Mouse (Mus musculus): ENCODE data around the gene 4932414N04Rik.
"Not testable (repeated sequence)": the region's sequence is repeated elsewhere in the genome, so short reads cannot be mapped to it uniquely, and the experiment has no call there.

The 4932414N04Rik gene

DNA sequence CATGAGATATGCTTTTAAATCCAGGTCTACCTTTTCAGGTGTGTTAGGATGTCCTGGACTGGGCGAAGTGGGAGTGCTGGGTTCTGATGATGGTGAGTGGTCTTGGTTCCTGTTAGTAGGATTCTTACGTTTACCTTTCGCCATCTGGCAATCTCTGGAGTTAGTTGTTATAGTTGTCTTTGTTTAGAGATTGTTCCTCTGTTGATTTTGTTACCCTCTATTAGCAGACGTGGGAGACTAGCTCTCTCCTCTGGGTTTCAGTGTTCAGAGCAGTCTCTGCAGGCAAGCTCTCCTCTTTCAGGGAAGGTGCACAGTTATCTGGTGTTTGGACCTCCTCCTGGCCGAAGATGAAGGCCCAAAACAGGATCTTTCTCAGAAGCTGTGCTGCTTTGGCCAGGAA lies at the start of gene 4932414N04Rik:
TSS of gene 4932414N04Rik (plus strand) at position 301 of the 400 bp plus-strand sequence.
- DNase-seq: not testable (repeated sequence)

GRCm38 (mm10) chr2:68732216-68732615 lies 75.9 kb downstream of the 4932414N04Rik start:
- DNase-seq: no peak

DNA sequence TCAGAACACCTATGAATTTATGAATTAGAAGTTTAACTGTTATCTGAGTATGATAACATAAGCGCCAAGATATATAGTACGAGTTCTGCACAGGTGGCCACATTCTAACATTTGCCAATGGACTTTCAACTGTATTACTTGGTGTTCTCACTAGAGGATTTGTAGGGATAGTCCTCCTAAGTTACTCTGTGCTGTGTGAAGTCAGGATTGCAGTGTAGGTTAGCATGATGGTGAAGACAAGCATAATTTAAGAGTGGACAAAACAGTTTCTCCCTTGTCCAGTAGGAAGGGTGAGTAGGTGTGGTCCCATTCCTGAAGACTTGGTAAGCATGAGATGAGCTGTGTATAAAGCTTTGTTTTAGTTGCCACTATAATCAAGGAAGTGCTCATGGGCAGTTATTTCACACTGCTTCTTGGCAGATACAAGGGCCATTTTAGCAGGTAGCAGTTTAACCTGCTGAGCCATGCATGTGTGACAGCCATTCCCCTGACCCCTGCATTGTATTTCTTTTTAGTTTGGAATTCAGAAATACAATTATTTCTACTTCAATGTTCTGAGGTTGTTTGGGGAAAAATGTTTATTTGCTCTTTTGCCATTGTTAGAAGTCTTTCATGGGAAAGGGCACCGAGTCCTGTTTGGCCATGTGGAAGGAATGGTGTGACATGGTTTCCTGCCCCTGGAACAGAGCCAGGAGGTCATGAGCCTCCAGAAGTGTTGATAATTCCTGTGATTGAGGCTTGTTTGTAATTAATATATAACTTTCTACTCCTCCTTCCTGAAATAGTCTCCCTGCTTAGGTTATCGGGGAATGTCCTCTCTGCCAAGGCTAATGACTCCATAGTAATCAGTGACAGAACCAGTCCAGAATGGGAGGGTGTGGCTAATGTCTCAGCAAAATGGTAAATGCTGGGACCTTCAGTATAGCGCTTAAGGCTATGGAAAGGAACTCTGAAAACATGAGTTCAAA lies 83.8 kb downstream of the 4932414N04Rik start:
- no peak for DNase-seq

DNA sequence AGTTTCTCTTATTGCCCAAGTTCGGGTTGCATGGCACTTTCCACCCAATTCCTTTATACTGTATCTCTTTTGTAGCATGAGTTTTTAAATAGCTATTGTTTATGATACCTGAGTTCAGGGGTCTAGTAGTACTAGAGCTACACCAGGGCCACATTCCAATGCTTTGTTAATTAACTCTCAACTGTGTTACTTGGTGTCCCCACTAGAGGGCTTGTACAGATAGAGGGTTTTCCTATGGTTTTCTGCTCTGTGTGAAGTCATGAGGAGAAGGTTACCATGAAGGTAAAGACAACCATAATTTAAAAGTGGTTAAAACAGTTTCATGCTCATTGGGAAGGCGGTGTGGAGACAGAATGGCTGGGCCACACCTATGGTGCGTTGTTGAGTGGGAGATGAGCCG lies 88.3 kb downstream of the 4932414N04Rik start:
- DNase-seq: peak; percentile 10

DNA sequence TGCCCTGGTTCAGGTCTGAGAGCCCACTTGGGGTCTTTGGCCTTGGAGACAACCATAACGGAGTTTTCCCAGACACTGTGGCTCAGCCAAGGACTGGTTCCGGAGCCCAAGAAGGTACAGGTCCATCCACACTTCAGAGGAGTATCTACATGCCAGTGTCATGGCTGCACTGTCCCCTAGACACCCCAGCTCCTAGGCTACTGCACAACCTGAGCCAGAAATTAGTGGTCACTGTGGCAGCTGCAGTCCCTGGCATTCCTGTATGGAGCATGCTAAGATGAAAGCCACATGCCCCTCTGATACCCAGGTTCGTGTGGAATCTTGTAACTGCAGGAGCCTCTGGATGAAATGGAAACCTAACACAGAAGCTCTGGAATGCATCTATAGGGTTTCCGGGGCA lies 99.9 kb downstream of the 4932414N04Rik start:
- DNase-seq: no peak

- DNase-seq: no peak
Observed at GRCm38 (mm10) chr2:68756793-68757192, 100.5 kb downstream of the 4932414N04Rik start.

- DNase-seq: no peak
Observed at GRCm38 (mm10) chr2:68765371-68765770, 109.1 kb downstream of the 4932414N04Rik start.

GRCm38 (mm10) chr2:68767186-68767890 lies 111.1 kb downstream of the 4932414N04Rik start:
- DNase-seq: no peak

DNA sequence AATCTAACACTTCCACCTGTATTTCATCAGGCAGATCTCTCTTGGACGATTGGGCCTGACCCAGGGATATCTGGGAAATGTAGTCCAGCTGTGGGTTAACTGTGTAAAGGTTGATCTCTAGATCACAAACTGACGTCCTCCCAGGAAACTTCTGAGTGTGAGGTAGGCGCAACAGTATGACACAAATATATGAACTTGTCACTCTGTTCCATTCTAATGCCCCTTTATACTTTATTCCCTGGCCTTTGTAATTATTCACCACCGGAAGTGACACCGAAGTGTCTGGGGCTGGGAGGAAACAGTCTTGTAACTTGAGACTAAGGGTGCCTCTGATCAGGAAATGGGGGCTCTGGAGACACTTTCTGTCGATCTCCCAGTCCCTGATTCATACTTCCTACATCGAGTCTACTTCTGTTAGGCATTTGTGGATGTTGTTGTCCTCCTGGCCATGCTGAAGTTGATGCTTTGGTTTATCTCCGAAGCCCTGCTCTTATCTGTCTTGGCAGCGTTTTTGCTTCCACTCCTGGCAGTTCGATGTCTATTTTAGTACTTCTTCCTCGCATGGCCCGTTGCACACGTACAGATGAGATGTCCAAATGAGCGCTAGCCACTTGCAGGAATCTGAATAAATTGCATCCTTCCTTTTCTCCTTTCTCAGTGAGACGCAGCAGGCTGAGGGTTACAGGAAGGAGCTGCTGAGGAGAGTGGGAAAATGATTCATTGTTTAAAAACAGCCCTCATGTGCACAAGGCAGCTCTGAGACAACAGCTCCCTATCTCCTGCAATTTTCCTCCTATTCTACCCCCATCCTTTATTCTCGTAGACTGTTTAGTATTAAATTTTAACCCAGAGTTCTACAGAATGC lies 126.2 kb downstream of the 4932414N04Rik start:
- DNase-seq: peak; percentile 36

GRCm38 (mm10) chr2:68783664-68784063 lies 127.4 kb downstream of the 4932414N04Rik start:
- DNase-seq: not testable (repeated sequence)

- peak; percentile 81 for DNase-seq
Observed at GRCm38 (mm10) chr2:68784710-68785427, 128.6 kb downstream of the 4932414N04Rik start.

GRCm38 (mm10) chr2:68787161-68787675 lies 130.9 kb downstream of the 4932414N04Rik start:
- DNase-seq: no peak

GRCm38 (mm10) chr2:68792296-68792695 lies 136.0 kb downstream of the 4932414N04Rik start:
- DNase-seq: peak; percentile 9

DNA sequence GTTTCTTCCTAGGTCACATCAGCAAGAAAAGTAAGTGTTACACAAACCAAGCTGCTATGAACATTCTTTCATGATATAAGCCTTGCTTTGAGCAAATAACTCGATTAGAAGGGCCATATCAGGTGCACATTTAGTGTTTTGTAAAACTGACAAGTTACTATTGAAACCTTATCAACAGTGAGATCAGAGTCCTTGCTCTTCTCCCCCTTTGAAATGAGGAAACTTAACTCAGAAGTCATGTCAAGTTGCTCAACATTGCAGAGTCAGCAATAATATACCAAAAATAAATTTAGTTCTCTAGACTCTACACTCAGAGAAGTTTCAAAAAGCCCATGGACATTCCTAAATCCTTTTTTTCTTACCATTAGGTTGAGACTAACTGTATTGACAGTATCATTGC lies 137.2 kb downstream of the 4932414N04Rik start:
- DNase-seq: no peak

- no peak for DNase-seq
Observed at GRCm38 (mm10) chr2:68794181-68794580, 137.9 kb downstream of the 4932414N04Rik start.

- no peak for DNase-seq
Observed at GRCm38 (mm10) chr2:68794616-68795015, 138.3 kb downstream of the 4932414N04Rik start.

DNA sequence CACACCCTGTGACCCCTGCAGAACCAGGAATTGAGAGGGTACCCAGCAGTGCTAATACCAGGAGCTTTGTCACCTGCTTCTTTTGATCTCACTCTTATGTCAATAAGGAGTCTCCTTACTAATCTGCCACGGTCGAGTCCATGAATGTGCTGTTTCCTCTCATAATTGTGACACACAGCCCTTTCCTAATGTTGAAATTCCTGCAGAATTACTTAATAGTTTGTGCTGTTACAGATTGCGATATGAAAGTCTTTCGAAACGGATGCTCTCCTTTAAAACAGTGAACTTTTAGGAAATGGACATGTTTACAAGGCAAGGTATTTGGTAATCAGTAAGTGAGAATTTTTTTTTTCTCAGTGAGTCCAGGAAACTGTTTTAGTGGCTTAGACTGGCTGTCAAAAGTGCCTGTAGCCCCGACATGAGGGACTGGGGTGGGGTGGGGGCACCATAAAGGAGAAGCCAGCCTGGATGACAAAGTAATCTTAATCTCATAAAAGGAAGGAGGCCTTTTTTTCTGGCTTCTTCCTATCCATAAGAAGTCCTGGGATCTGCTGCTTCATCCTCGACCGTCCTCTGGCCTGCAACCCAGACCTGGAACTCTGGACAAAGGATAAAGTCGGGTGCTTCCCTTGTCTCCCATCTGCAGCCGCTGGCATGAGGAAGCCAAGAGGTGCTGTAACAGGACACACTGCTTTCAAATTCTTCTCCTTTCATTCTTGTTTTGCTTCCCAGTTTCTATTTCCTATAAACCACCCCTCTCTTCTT lies 139.9 kb downstream of the 4932414N04Rik start:
- no peak for DNase-seq

DNA sequence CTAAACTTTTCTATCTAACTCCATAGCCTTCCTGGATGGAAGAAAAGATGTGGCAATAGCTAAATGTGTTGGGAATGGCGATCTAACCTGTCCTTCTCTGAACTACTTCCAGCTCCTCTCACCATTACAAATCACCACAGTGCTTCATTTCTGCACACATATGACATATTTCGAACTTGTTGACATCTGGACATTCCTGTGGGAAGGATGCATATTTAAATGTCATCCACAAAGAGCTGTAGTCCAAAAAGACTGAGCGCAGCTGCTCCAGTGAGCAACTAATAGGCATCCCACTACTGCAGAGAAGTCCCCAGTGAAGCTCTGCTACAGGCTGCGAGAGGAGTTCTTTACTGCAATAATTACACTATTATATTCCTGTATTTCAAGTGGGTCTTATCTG lies 140.8 kb downstream of the 4932414N04Rik start:
- no peak for DNase-seq

Data from thymus, postnatal 14 days (tissue).